Mouse (Mus musculus): Measurements from ENCODE around the gene Phf21a. TPM values are rescaled to one million over a fixed set of nuclear protein-coding genes. Genes with fewer than 3 reads are reported as not detected.
A peak's percentile ranks its signal among the peaks of the same experiment; 100 is the strongest.

Phf21a gene
- total and polyA plus RNA-seq, 2 experiments from 2014 or later = 31.7 to 41.3 TPM

- Histone ChIP-seq H3K4me1 (ENCODE audit: insufficient read depth, low read length) (no peaks in the 10 kb centered on the region), H3K9ac (replicated peaks; ENCODE audit: low read length, poor library complexity, severe bottlenecking) (no peak overlapping the region), H3K4me2 (ENCODE audit: low read depth, low read length, poor library complexity, severe bottlenecking) (no peak overlapping the region), H3K27me3 (ENCODE audit: insufficient read depth, low read length) (no peaks in the 10 kb centered on the region), H3K4me3 (ENCODE audit: low read depth, low read length) (no peak overlapping the region), H3K9me3 (ENCODE audit: low read length) (no peaks in the 10 kb centered on the region), H3K36me3 (ENCODE audit: insufficient read depth, low read length) (peaks cover 48% of the 10 kb centered on the region), H3K27ac (ENCODE audit: low read depth, low read length) (no peak overlapping the region)
- no peak for TF ChIP-seq CTCF (IDR thresholded peaks at IDR 0.05)
- WGBS = over 99% methylated on average over 6 of the region's 6 CpGs
- DNase-seq (ENCODE audit: low spot score) (no peak), ATAC-seq (ENCODE audit: low FRiP score) (no peak)
Measured at GRCm38 (mm10) chr2:92362571-92363228, 269.8 kb downstream of the Phf21a start.

GRCm38 (mm10) chr2:92364086-92364485 is 271.2 kb downstream of the Phf21a start:
- no peaks in the 10 kb centered on the region for H3K4me1 ChIP-seq (ENCODE audit: insufficient read depth, low read length)
- H3K27ac ChIP-seq (ENCODE audit: low read depth, low read length) = no peak overlapping the region
- no peak overlapping the region for H3K4me2 ChIP-seq (ENCODE audit: low read depth, low read length, poor library complexity, severe bottlenecking)
- H3K4me3 ChIP-seq (ENCODE audit: low read depth, low read length) = no peak overlapping the region
- DNase-seq (ENCODE audit: low spot score) (no peak), ATAC-seq (ENCODE audit: low FRiP score) (no peak)
- H3K9me3 ChIP-seq (ENCODE audit: low read length) = no peaks in the 10 kb centered on the region
- no peak overlapping the region for H3K9ac ChIP-seq (replicated peaks; ENCODE audit: low read length, poor library complexity, severe bottlenecking)
- WGBS = 86% methylated on average over 4 of the region's 4 CpGs
- TF ChIP-seq CTCF (IDR thresholded peaks at IDR 0.05) = no peak
- peaks cover 36% of the 10 kb centered on the region for H3K36me3 ChIP-seq (ENCODE audit: insufficient read depth, low read length)
- H3K27me3 ChIP-seq (ENCODE audit: insufficient read depth, low read length) = peaks cover 1% of the 10 kb centered on the region; the same call in 1 of the 2 replicates

GRCm38 (mm10) chr2:92365568-92365967 is 272.7 kb downstream of the Phf21a start:
- H3K9ac ChIP-seq (replicated peaks; ENCODE audit: low read length, poor library complexity, severe bottlenecking) = no peak overlapping the region
- DNase-seq (ENCODE audit: low spot score) = no peak

GRCm38 (mm10) chr2:92367383-92368029 is 274.6 kb downstream of the Phf21a start:
- Histone ChIP-seq H3K36me3 (ENCODE audit: insufficient read depth, low read length) (peaks cover 15% of the 10 kb centered on the region; the same call in 1 of the 2 replicates), H3K9me3 (ENCODE audit: low read length) (no peaks in the 10 kb centered on the region), H3K27me3 (ENCODE audit: insufficient read depth, low read length) (peaks cover 13% of the 10 kb centered on the region; the same call in 1 of the 2 replicates), H3K4me1 (ENCODE audit: insufficient read depth, low read length) (peaks cover 14% of the 10 kb centered on the region), H3K27ac (ENCODE audit: low read depth, low read length) (no peak overlapping the region), H3K4me3 (ENCODE audit: low read depth, low read length) (no peak overlapping the region), H3K4me2 (ENCODE audit: low read depth, low read length, poor library complexity, severe bottlenecking) (no peak overlapping the region), H3K9ac (replicated peaks; ENCODE audit: low read length, poor library complexity, severe bottlenecking) (no peak overlapping the region)
- no peak for TF ChIP-seq CTCF (IDR thresholded peaks at IDR 0.05)
- WGBS = 53% methylated on average over 20 of the region's 20 CpGs
- DNase-seq (ENCODE audit: low spot score) (no peak), ATAC-seq (ENCODE audit: low FRiP score) (no peak)

More at GRCm38 (mm10) chr2:92365568-92365967, 272.7 kb downstream of the Phf21a start:
- H3K4me2 ChIP-seq (ENCODE audit: low read depth, low read length, poor library complexity, severe bottlenecking) = no peak overlapping the region
- WGBS = 90% methylated on average over 10 of the region's 10 CpGs
- H3K27ac ChIP-seq (ENCODE audit: low read depth, low read length) = no peak overlapping the region
- TF ChIP-seq CTCF (IDR thresholded peaks at IDR 0.05) = no peak
- H3K36me3 ChIP-seq (ENCODE audit: insufficient read depth, low read length) = peaks cover 23% of the 10 kb centered on the region; the same call in 1 of the 2 replicates
- H3K4me1 ChIP-seq (ENCODE audit: insufficient read depth, low read length) = no peaks in the 10 kb centered on the region; the same call in 1 of the 2 replicates
- ATAC-seq (ENCODE audit: low FRiP score) = no peak
- H3K4me3 ChIP-seq (ENCODE audit: low read depth, low read length) = no peak overlapping the region
- H3K9me3 ChIP-seq (ENCODE audit: low read length) = no peaks in the 10 kb centered on the region
- peaks cover 13% of the 10 kb centered on the region; the same call in 1 of the 2 replicates for H3K27me3 ChIP-seq (ENCODE audit: insufficient read depth, low read length)

GRCm38 (mm10) chr2:92370375-92370774 is 277.5 kb downstream of the Phf21a start:
- Histone ChIP-seq H3K9me3 (ENCODE audit: low read length) (no peaks in the 10 kb centered on the region), H3K4me2 (ENCODE audit: low read depth, low read length, poor library complexity, severe bottlenecking) (peak overlapping the region; percentile 48), H3K4me1 (ENCODE audit: insufficient read depth, low read length) (peaks cover 20% of the 10 kb centered on the region), H3K9ac (replicated peaks; ENCODE audit: low read length, poor library complexity, severe bottlenecking) (peak overlapping the region; percentile 42; the same call in 1 of the 2 replicates), H3K27me3 (ENCODE audit: insufficient read depth, low read length) (peaks cover 13% of the 10 kb centered on the region; the same call in 1 of the 2 replicates), H3K27ac (ENCODE audit: low read depth, low read length) (no peak overlapping the region), H3K4me3 (ENCODE audit: low read depth, low read length) (peak overlapping the region; percentile 28), H3K36me3 (ENCODE audit: insufficient read depth, low read length) (no peaks in the 10 kb centered on the region)
- no peak for ATAC-seq (ENCODE audit: low FRiP score)
- TF ChIP-seq CTCF (IDR thresholded peaks at IDR 0.05) = no peak
- DNase-seq (ENCODE audit: low spot score) = no peak
- 11% methylated on average over 19 of the region's 19 CpGs for WGBS
